Mouse (Mus musculus): ENCODE data around the gene St6galnac4. TPM values are rescaled to one million over a fixed set of nuclear protein-coding genes. Genes with fewer than 3 reads are reported as not detected.

Gene St6galnac4
- polyA plus RNA-seq, 1 experiment from 2014 or later, result 17.0 TPM

DNA sequence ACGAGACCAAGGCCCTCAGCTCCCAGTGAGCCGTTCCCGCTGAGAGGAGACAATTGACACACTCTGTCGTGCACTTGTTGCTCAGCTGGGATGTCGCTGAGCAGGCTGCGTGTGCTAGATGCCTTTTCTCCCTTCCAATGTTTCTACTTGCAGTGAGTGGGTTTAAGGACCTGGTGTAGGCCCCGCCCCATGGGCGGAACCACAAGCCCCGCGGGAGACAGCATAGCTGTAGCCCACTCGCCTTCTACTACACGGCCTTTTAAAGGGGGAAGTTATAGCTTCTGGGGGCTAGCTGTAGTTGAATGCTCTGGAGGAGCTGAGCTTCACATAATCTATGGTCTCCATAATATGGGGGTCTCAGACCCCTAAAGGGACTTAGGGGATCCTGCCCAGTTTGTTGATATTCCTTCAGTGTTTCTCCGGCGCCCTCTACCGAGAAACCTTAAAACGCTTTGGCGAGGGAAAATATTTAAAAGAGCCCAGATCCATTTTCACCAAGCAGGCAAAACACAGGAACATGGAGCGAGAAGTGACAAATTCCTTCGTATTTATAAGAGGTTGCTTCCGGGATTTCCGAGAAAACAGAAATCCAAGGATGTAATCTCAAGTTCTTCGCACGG, 23.8 kb downstream of the St6galnac4 start:
- Histone ChIP-seq H3K27me3 (ENCODE audit: control insufficient read depth, insufficient read depth, low read length) (no peaks in the 10 kb centered on the region), H3K4me3 (ENCODE audit: low read depth, low read length) (peak overlapping the region; percentile 32), H3K27ac (ENCODE audit: low read length) (peak overlapping the region; percentile 39; the same call in 1 of the 2 replicates), H3K9me3 (ENCODE audit: control insufficient read depth, low read depth, low read length) (no peaks in the 10 kb centered on the region), H3K9ac (replicated peaks; ENCODE audit: low read depth, low read length) (no peak overlapping the region), H3K4me2 (replicated peaks; ENCODE audit: low read depth, low read length) (peak overlapping the region; percentile 50), H3K36me3 (ENCODE audit: control insufficient read depth, insufficient read depth, low read length) (no peaks in the 10 kb centered on the region; the same call in 1 of the 2 replicates), H3K4me1 (ENCODE audit: control insufficient read depth, insufficient read depth, low read length) (peaks cover 20% of the 10 kb centered on the region; the same call in 1 of the 2 replicates)
- ATAC-seq (ENCODE audit: insufficient number of reproducible peaks, insufficient read depth, low FRiP score, low read depth), result no peak
- 13% methylated on average over 23 of the region's 23 CpGs for WGBS

- Histone ChIP-seq H3K36me3 (ENCODE audit: control insufficient read depth, insufficient read depth, low read length) (no peaks in the 10 kb centered on the region; the same call in 1 of the 2 replicates), H3K27me3 (ENCODE audit: control insufficient read depth, insufficient read depth, low read length) (no peaks in the 10 kb centered on the region), H3K9ac (replicated peaks; ENCODE audit: low read depth, low read length) (no peak overlapping the region), H3K4me3 (ENCODE audit: low read depth, low read length) (no peak overlapping the region), H3K4me1 (ENCODE audit: control insufficient read depth, insufficient read depth, low read length) (peaks cover 20% of the 10 kb centered on the region; the same call in 1 of the 2 replicates), H3K9me3 (ENCODE audit: control insufficient read depth, low read depth, low read length) (no peaks in the 10 kb centered on the region), H3K4me2 (replicated peaks; ENCODE audit: low read depth, low read length) (no peak overlapping the region), H3K27ac (ENCODE audit: low read length) (no peak overlapping the region)
- no peak for ATAC-seq (ENCODE audit: insufficient number of reproducible peaks, insufficient read depth, low FRiP score, low read depth)
- WGBS, result 71% methylated on average over 26 of the region's 26 CpGs
These were observed 25.4 kb downstream of the St6galnac4 start for GRCm38 (mm10) chr2:32612274-32612673.

DNA sequence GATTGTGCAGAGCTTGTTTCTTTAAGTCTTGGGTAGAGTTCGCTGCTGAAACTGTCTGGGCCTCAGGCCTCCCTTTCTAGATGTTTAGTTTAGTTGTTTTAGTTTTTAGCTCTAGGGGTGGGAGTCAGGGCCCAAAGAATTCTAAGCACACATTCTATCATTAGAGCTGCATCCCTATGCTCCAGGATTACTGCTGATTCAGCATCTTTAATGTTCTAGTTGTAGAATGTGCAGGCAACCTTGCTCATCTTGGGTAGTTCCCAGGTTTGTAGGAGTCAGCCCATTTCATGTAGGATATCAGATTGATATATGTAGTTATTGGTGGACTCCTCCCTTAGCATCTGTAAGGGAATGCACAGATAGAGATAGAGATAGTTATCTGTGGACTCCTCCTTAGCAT, 30.2 kb downstream of the St6galnac4 start:
- ATAC-seq (ENCODE audit: insufficient number of reproducible peaks, insufficient read depth, low FRiP score, low read depth), result no peak
- 93% methylated on average over 1 of the region's 1 CpGs for WGBS
- no peak overlapping the region for H3K4me3 ChIP-seq (ENCODE audit: low read depth, low read length)

DNA sequence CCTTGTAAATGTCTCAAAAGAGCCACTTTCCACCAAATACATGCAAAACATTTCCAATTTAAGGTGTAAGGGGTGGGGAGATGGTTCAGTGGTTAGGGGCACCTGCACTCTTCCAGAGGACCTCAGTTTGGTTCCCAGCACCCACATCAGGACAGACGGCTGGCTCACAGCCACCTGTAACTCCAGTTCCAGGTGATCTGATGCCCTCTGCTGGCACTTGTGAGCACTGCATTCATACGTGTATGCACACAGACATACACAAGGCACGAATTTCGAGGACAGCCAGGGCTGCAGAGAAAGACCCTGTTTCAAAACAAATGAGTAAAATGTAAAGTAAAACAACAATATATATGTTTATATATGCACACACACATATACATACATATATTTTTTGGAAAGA, 30.7 kb downstream of the St6galnac4 start:
- Histone ChIP-seq H3K9me3 (ENCODE audit: control insufficient read depth, low read depth, low read length) (no peaks in the 10 kb centered on the region), H3K4me3 (ENCODE audit: low read depth, low read length) (no peak overlapping the region), H3K27me3 (ENCODE audit: control insufficient read depth, insufficient read depth, low read length) (no peaks in the 10 kb centered on the region), H3K9ac (replicated peaks; ENCODE audit: low read depth, low read length) (no peak overlapping the region), H3K27ac (ENCODE audit: low read length) (no peak overlapping the region), H3K4me2 (replicated peaks; ENCODE audit: low read depth, low read length) (no peak overlapping the region), H3K36me3 (ENCODE audit: control insufficient read depth, insufficient read depth, low read length) (no peaks in the 10 kb centered on the region; the same call in 1 of the 2 replicates), H3K4me1 (ENCODE audit: control insufficient read depth, insufficient read depth, low read length) (peaks cover 27% of the 10 kb centered on the region; the same call in 1 of the 2 replicates)
- WGBS, result 92% methylated on average over 4 of the region's 4 CpGs
- no peak for ATAC-seq (ENCODE audit: insufficient number of reproducible peaks, insufficient read depth, low FRiP score, low read depth)

More for the DNA sequence above, 30.2 kb downstream of the St6galnac4 start:
- H3K4me1 ChIP-seq (ENCODE audit: control insufficient read depth, insufficient read depth, low read length), result peaks cover 27% of the 10 kb centered on the region; the same call in 1 of the 2 replicates
- no peak overlapping the region for H3K4me2 ChIP-seq (replicated peaks; ENCODE audit: low read depth, low read length)
- no peak overlapping the region for H3K9ac ChIP-seq (replicated peaks; ENCODE audit: low read depth, low read length)
- no peak overlapping the region for H3K27ac ChIP-seq (ENCODE audit: low read length)
- H3K27me3 ChIP-seq (ENCODE audit: control insufficient read depth, insufficient read depth, low read length), result no peaks in the 10 kb centered on the region
- no peaks in the 10 kb centered on the region; the same call in 1 of the 2 replicates for H3K36me3 ChIP-seq (ENCODE audit: control insufficient read depth, insufficient read depth, low read length)
- H3K9me3 ChIP-seq (ENCODE audit: control insufficient read depth, low read depth, low read length), result no peaks in the 10 kb centered on the region

- no peaks in the 10 kb centered on the region for H3K9me3 ChIP-seq (ENCODE audit: control insufficient read depth, low read depth, low read length)
- 81% methylated on average over 9 of the region's 9 CpGs for WGBS
- H3K4me1 ChIP-seq (ENCODE audit: control insufficient read depth, insufficient read depth, low read length), result peaks cover 27% of the 10 kb centered on the region; the same call in 1 of the 2 replicates
- ATAC-seq (ENCODE audit: insufficient number of reproducible peaks, insufficient read depth, low FRiP score, low read depth), result no peak
- H3K4me2 ChIP-seq (replicated peaks; ENCODE audit: low read depth, low read length), result no peak overlapping the region
- H3K9ac ChIP-seq (replicated peaks; ENCODE audit: low read depth, low read length), result no peak overlapping the region
- H3K27ac ChIP-seq (ENCODE audit: low read length), result no peak overlapping the region
- no peaks in the 10 kb centered on the region for H3K27me3 ChIP-seq (ENCODE audit: control insufficient read depth, insufficient read depth, low read length)
- no peak overlapping the region for H3K4me3 ChIP-seq (ENCODE audit: low read depth, low read length)
- H3K36me3 ChIP-seq (ENCODE audit: control insufficient read depth, insufficient read depth, low read length), result no peaks in the 10 kb centered on the region; the same call in 1 of the 2 replicates
These were observed 31.2 kb downstream of the St6galnac4 start for GRCm38 (mm10) chr2:32618051-32618450.

GRCm38 (mm10) chr2:32620682-32621516, 34.0 kb downstream of the St6galnac4 start:
- ATAC-seq (ENCODE audit: insufficient number of reproducible peaks, insufficient read depth, low FRiP score, low read depth), result peak; percentile 80
- no peaks in the 10 kb centered on the region; the same call in 1 of the 2 replicates for H3K36me3 ChIP-seq (ENCODE audit: control insufficient read depth, insufficient read depth, low read length)
- no peak overlapping the region for H3K4me3 ChIP-seq (ENCODE audit: low read depth, low read length)
- no peaks in the 10 kb centered on the region for H3K9me3 ChIP-seq (ENCODE audit: control insufficient read depth, low read depth, low read length)
- H3K4me1 ChIP-seq (ENCODE audit: control insufficient read depth, insufficient read depth, low read length), result peaks cover 41% of the 10 kb centered on the region
- no peaks in the 10 kb centered on the region for H3K27me3 ChIP-seq (ENCODE audit: control insufficient read depth, insufficient read depth, low read length)
- H3K27ac ChIP-seq (ENCODE audit: low read length), result peak overlapping the region; percentile 83
- WGBS, result 4% methylated on average over 4 of the region's 4 CpGs
- no peak overlapping the region for H3K9ac ChIP-seq (replicated peaks; ENCODE audit: low read depth, low read length)
- H3K4me2 ChIP-seq (replicated peaks; ENCODE audit: low read depth, low read length), result 0 out of 2 replicates have a peak overlapping the region, but pooled peaks have one; percentile 1

GRCm38 (mm10) chr2:32621517-32621859, 34.6 kb downstream of the St6galnac4 start, which contains the start of gene Ak1:
Gene Ak1 (plus strand): TSS chr2:32621758.
- H3K36me3 ChIP-seq (ENCODE audit: control insufficient read depth, insufficient read depth, low read length), result no peaks in the 10 kb centered on the region; the same call in 1 of the 2 replicates
- H3K4me3 ChIP-seq (ENCODE audit: low read depth, low read length), result no peak within 1 kb of the TSS
- H3K27ac ChIP-seq (ENCODE audit: low read length), result peak within 1 kb of the TSS; percentile 83
- H3K4me2 ChIP-seq (replicated peaks; ENCODE audit: low read depth, low read length), result 0 out of 2 replicates have a peak within 1 kb of the TSS, but pooled peaks have one; percentile 1
- 15% methylated on average over 7 of the region's 7 CpGs for WGBS
- peaks cover 47% of the 10 kb centered on the region for H3K4me1 ChIP-seq (ENCODE audit: control insufficient read depth, insufficient read depth, low read length)
- H3K9me3 ChIP-seq (ENCODE audit: control insufficient read depth, low read depth, low read length), result no peaks in the 10 kb centered on the region
- no peak within 1 kb of the TSS for H3K9ac ChIP-seq (replicated peaks; ENCODE audit: low read depth, low read length)
- ATAC-seq (ENCODE audit: insufficient number of reproducible peaks, insufficient read depth, low FRiP score, low read depth), result no peak
- H3K27me3 ChIP-seq (ENCODE audit: control insufficient read depth, insufficient read depth, low read length), result no peaks in the 10 kb centered on the region

DNA sequence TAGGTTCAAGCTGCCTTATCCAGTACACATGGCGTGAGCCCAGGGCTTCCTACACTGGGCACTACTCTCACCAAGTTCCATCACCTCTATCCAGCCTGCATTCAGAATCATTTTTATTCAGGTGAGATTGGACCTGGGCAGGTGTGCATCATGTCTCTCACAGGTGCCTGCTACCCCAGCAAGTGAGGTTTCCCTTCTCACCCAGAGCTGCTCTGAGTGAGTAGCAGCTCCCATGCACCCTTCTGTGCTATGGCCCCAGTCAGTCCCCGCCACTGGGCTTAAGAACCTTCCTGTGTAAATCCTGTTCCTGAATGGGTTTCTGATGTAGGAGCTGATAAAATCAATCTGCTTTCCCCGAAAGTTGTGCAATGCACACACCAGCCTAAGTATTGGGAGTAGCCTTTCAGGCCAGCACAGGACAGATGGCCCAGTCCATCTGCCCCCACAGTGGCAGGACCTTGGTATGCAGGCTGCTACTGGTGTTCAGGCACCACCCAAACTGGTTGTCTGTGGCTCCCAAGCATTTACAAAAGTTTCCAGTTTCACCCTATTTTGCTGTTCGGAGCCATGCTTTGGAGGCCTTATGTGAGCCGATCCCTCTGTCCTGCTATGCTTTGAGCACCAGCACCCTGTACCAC, 37.3 kb downstream of the St6galnac4 start:
- Histone ChIP-seq H3K4me1 (ENCODE audit: control insufficient read depth, insufficient read depth, low read length) (peaks cover 60% of the 10 kb centered on the region), H3K4me3 (ENCODE audit: low read depth, low read length) (no peak overlapping the region), H3K4me2 (replicated peaks; ENCODE audit: low read depth, low read length) (no peak overlapping the region), H3K36me3 (ENCODE audit: control insufficient read depth, insufficient read depth, low read length) (no peaks in the 10 kb centered on the region), H3K9ac (replicated peaks; ENCODE audit: low read depth, low read length) (no peak overlapping the region), H3K27ac (ENCODE audit: low read length) (peak overlapping the region; percentile 64; the same call in 1 of the 2 replicates), H3K9me3 (ENCODE audit: control insufficient read depth, low read depth, low read length) (no peaks in the 10 kb centered on the region), H3K27me3 (ENCODE audit: control insufficient read depth, insufficient read depth, low read length) (no peaks in the 10 kb centered on the region)
- no peak for ATAC-seq (ENCODE audit: insufficient number of reproducible peaks, insufficient read depth, low FRiP score, low read depth)
- WGBS, result 62% methylated on average over 5 of the region's 5 CpGs

Measured in stomach, embryonic 14.5 days (tissue).